Mouse (Mus musculus) urinary bladder, postnatal 0 days (tissue): ENCODE data around the gene Hoga1. TPM values are rescaled to one million over a fixed set of nuclear protein-coding genes. Genes with fewer than 3 reads are reported as not detected.

Source experiments
- polyA plus RNA-seq: library from polyadenylated mRNA; unstranded; fragments of >200 nt; fragmentation: Nextera tagmentation; extraction: Ambion mirVana; gene quantifications from 2 replicates; pipeline ENCODE4 v1.2.1, GENCODE M21; 2015

The Hoga1 gene
- polyA plus RNA-seq = 1.7 and 1.8 TPM in 2 replicates

GRCm38 (mm10) chr19:42045269-42046102 is at the start of gene Hoga1:
Gene Hoga1, plus strand, starts transcription at chr19:42045610.

GRCm38 (mm10) chr19:42035456-42036248 is 9.8 kb upstream of the Hoga1 start, which contains the start of gene Ankrd2:
Gene Ankrd2, plus strand, starts transcription at chr19:42036000.

GRCm38 (mm10) chr19:42051948-42052347 is 6.5 kb downstream of the Hoga1 start, which contains the start of gene 4933411K16Rik:
Gene 4933411K16Rik, plus strand, starts transcription at chr19:42052248.

GRCm38 (mm10) chr19:42086166-42086565 is 40.8 kb downstream of the Hoga1 start, which contains the start of gene Morn4:
Gene Morn4, minus strand, starts transcription at chr19:42086357.

GRCm38 (mm10) chr19:42089748-42090595 is 44.6 kb downstream of the Hoga1 start, which contains the start of gene Pi4k2a:
Gene Pi4k2a, plus strand, starts transcription at chr19:42090470.

Other genes starting within 250 kb of the Hoga1 start
- 4.6 and 4.9 TPM in 2 replicates for gene Arhgap19, start 243.6 kb upstream of the Hoga1 start, polyA plus RNA-seq
- gene Frat1, start 215.6 kb upstream of the Hoga1 start, polyA plus RNA-seq = 3.6 TPM in 2 replicates
- 2.6 and 2.9 TPM in 2 replicates for gene Frat2, start 197.5 kb upstream of the Hoga1 start, polyA plus RNA-seq
- 19.6 and 19.9 TPM in 2 replicates for gene Rrp12, start 149.4 kb upstream of the Hoga1 start, polyA plus RNA-seq
- gene Pgam1, start 133.7 kb upstream of the Hoga1 start, polyA plus RNA-seq = 510 and 595 TPM in 2 replicates
- gene Exosc1, start 112.2 kb upstream of the Hoga1 start, polyA plus RNA-seq = 49.6 and 52.1 TPM in 2 replicates
- gene Zdhhc16, start 112.1 kb upstream of the Hoga1 start, polyA plus RNA-seq = 46.1 and 48.3 TPM in 2 replicates
- gene Mms19, start 64.5 kb upstream of the Hoga1 start, polyA plus RNA-seq = 15.0 and 17.6 TPM in 2 replicates
- 21.8 and 24.0 TPM in 2 replicates for gene Ubtd1, start 63.8 kb upstream of the Hoga1 start, polyA plus RNA-seq
- not detected in 2 replicates for gene Ankrd2, start 9.6 kb upstream of the Hoga1 start, polyA plus RNA-seq
- gene 4933411K16Rik, start 6.6 kb downstream of the Hoga1 start, polyA plus RNA-seq = not detected in 2 replicates
- gene Morn4, start 40.7 kb downstream of the Hoga1 start, polyA plus RNA-seq = 6.0 and 6.1 TPM in 2 replicates
- 20.0 and 20.7 TPM in 2 replicates for gene Pi4k2a, start 44.9 kb downstream of the Hoga1 start, polyA plus RNA-seq
- 48.0 and 50.8 TPM in 2 replicates for gene Avpi1, start 83.4 kb downstream of the Hoga1 start, polyA plus RNA-seq
- 25.2 and 25.9 TPM in 2 replicates for gene Marveld1, start 101.8 kb downstream of the Hoga1 start, polyA plus RNA-seq
- gene Zfyve27, start 118.3 kb downstream of the Hoga1 start, polyA plus RNA-seq = 13.7 and 17.0 TPM in 2 replicates
- 0.22 and 0.28 TPM in 2 replicates for gene Sfrp5, start 156.6 kb downstream of the Hoga1 start, polyA plus RNA-seq
- gene Golga7b, start 202.0 kb downstream of the Hoga1 start, polyA plus RNA-seq = 0.04 TPM in 1 of 2 replicates, not detected in the other